Mouse (Mus musculus): ENCODE results near the gene Usp37. TPM values are rescaled to one million over a fixed set of nuclear protein-coding genes. Genes with fewer than 3 reads are reported as not detected.
"Not testable (repeated sequence)": the region's sequence is repeated elsewhere in the genome, so short reads cannot be mapped to it uniquely, and the experiment has no call there.

Gene Usp37
- polyA plus RNA-seq, 1 experiment = 21.0 TPM

GRCm38 (mm10) chr1:74404206-74404605, 139.9 kb downstream of the Usp37 start:
- TF ChIP-seq CTCF (IDR thresholded peaks at IDR 0.05; ENCODE audit: borderline replicate concordance, insufficient read depth, low read length) (no peak), POLR2A (IDR thresholded peaks at IDR 0.05; ENCODE audit: low read depth, low read length) (no peak)
- H3K4me1 ChIP-seq (ENCODE audit: control insufficient read depth, insufficient read depth, low read length) = no peaks in the 10 kb centered on the region
- no peak overlapping the region for H3K27ac ChIP-seq (ENCODE audit: insufficient read depth, low read length)
- H3K4me3 ChIP-seq (ENCODE audit: insufficient read depth, low read length) = no peak overlapping the region

GRCm38 (mm10) chr1:74401015-74401702, 142.9 kb downstream of the Usp37 start:
- TF ChIP-seq POLR2A (IDR thresholded peaks at IDR 0.05; ENCODE audit: low read depth, low read length) (no peak), CTCF (IDR thresholded peaks at IDR 0.05; ENCODE audit: borderline replicate concordance, insufficient read depth, low read length) (no peak)
- H3K4me3 ChIP-seq (ENCODE audit: insufficient read depth, low read length) = no peak overlapping the region
- H3K27ac ChIP-seq (ENCODE audit: insufficient read depth, low read length) = no peak overlapping the region
- H3K4me1 ChIP-seq (ENCODE audit: control insufficient read depth, insufficient read depth, low read length) = no peaks in the 10 kb centered on the region

GRCm38 (mm10) chr1:74400531-74400930, 143.6 kb downstream of the Usp37 start:
- TF ChIP-seq CTCF (IDR thresholded peaks at IDR 0.05; ENCODE audit: borderline replicate concordance, insufficient read depth, low read length) (no peak), POLR2A (IDR thresholded peaks at IDR 0.05; ENCODE audit: low read depth, low read length) (no peak)
- Histone ChIP-seq H3K27ac (ENCODE audit: insufficient read depth, low read length) (no peak overlapping the region), H3K4me3 (ENCODE audit: insufficient read depth, low read length) (no peak overlapping the region), H3K4me1 (ENCODE audit: control insufficient read depth, insufficient read depth, low read length) (no peaks in the 10 kb centered on the region)

GRCm38 (mm10) chr1:74397919-74398451, 146.1 kb downstream of the Usp37 start:
- peak overlapping the region; percentile 26 for H3K4me3 ChIP-seq (ENCODE audit: insufficient read depth, low read length)
- 0 out of 2 replicates have a peak, but pooled peaks cover 1% of the 10 kb centered on the region for H3K4me1 ChIP-seq (ENCODE audit: control insufficient read depth, insufficient read depth, low read length)
- TF ChIP-seq CTCF (IDR thresholded peaks at IDR 0.05; ENCODE audit: borderline replicate concordance, insufficient read depth, low read length) (no peak), POLR2A (IDR thresholded peaks at IDR 0.05; ENCODE audit: low read depth, low read length) (no peak)
- H3K27ac ChIP-seq (ENCODE audit: insufficient read depth, low read length) = peak overlapping the region; percentile 88

GRCm38 (mm10) chr1:74397268-74397918, 146.7 kb downstream of the Usp37 start:
- peak overlapping the region; percentile 26 for H3K4me3 ChIP-seq (ENCODE audit: insufficient read depth, low read length)

GRCm38 (mm10) chr1:74396456-74397222, 147.4 kb downstream of the Usp37 start:
- peak overlapping the region; percentile 77 for H3K27ac ChIP-seq (ENCODE audit: insufficient read depth, low read length)
- 0 out of 2 replicates have a peak, but pooled peaks have one; percentile 5 for TF ChIP-seq POLR2A (IDR thresholded peaks at IDR 0.05; ENCODE audit: low read depth, low read length)
- not testable (repeated sequence) for H3K4me1 ChIP-seq (ENCODE audit: control insufficient read depth, insufficient read depth, low read length); H3K4me3 ChIP-seq (ENCODE audit: insufficient read depth, low read length)

More at GRCm38 (mm10) chr1:74397268-74397918, 146.7 kb downstream of the Usp37 start:
- 0 out of 2 replicates have a peak, but pooled peaks cover 3% of the 10 kb centered on the region for H3K4me1 ChIP-seq (ENCODE audit: control insufficient read depth, insufficient read depth, low read length)
- peak overlapping the region; percentile 88 for H3K27ac ChIP-seq (ENCODE audit: insufficient read depth, low read length)
- TF ChIP-seq CTCF (IDR thresholded peaks at IDR 0.05; ENCODE audit: borderline replicate concordance, insufficient read depth, low read length) = peak; percentile 60; the same call in 1 of the 2 replicates
- TF ChIP-seq POLR2A (IDR thresholded peaks at IDR 0.05; ENCODE audit: low read depth, low read length) = peak; percentile 95

GRCm38 (mm10) chr1:74395290-74395689, 148.8 kb downstream of the Usp37 start:
- Histone ChIP-seq H3K4me3 (ENCODE audit: insufficient read depth, low read length) (no peak overlapping the region), H3K27ac (ENCODE audit: insufficient read depth, low read length) (no peak overlapping the region), H3K4me1 (ENCODE audit: control insufficient read depth, insufficient read depth, low read length) (0 out of 2 replicates have a peak, but pooled peaks cover 3% of the 10 kb centered on the region)
- TF ChIP-seq POLR2A (IDR thresholded peaks at IDR 0.05; ENCODE audit: low read depth, low read length) (no peak), CTCF (IDR thresholded peaks at IDR 0.05; ENCODE audit: borderline replicate concordance, insufficient read depth, low read length) (no peak)

- Histone ChIP-seq H3K27ac (ENCODE audit: insufficient read depth, low read length) (no peak overlapping the region), H3K4me1 (ENCODE audit: control insufficient read depth, insufficient read depth, low read length) (0 out of 2 replicates have a peak, but pooled peaks cover 3% of the 10 kb centered on the region), H3K4me3 (ENCODE audit: insufficient read depth, low read length) (no peak overlapping the region)
- TF ChIP-seq CTCF (IDR thresholded peaks at IDR 0.05; ENCODE audit: borderline replicate concordance, insufficient read depth, low read length) (no peak), POLR2A (IDR thresholded peaks at IDR 0.05; ENCODE audit: low read depth, low read length) (no peak)
Measured at GRCm38 (mm10) chr1:74394858-74395257, 149.2 kb downstream of the Usp37 start.

GRCm38 (mm10) chr1:74394311-74394710, 149.8 kb downstream of the Usp37 start:
- TF ChIP-seq POLR2A (IDR thresholded peaks at IDR 0.05; ENCODE audit: low read depth, low read length) (no peak), CTCF (IDR thresholded peaks at IDR 0.05; ENCODE audit: borderline replicate concordance, insufficient read depth, low read length) (no peak)
- Histone ChIP-seq H3K4me3 (ENCODE audit: insufficient read depth, low read length) (no peak overlapping the region), H3K27ac (ENCODE audit: insufficient read depth, low read length) (no peak overlapping the region), H3K4me1 (ENCODE audit: control insufficient read depth, insufficient read depth, low read length) (0 out of 2 replicates have a peak, but pooled peaks cover 3% of the 10 kb centered on the region)
